Mouse (Mus musculus) layer of hippocampus, postnatal 36 days (tissue): Measurements from ENCODE around the gene Mapk14. TPM values are rescaled to one million over a fixed set of nuclear protein-coding genes. Genes with fewer than 3 reads are reported as not detected.

Source experiments
- DNase-seq, 2 experiments: peaks; one replicate each; pipeline ENCODE4 v3.0.0; 2022
- total RNA-seq, 2 experiments: library from RNA; stranded (reverse); gene quantifications; 2 replicates each; pipeline ENCODE4 v1.2.3; 2021

The Mapk14 gene
- total RNA-seq, 2 experiments from 2014 or later = 76.7 to 78.8 TPM

DNA sequence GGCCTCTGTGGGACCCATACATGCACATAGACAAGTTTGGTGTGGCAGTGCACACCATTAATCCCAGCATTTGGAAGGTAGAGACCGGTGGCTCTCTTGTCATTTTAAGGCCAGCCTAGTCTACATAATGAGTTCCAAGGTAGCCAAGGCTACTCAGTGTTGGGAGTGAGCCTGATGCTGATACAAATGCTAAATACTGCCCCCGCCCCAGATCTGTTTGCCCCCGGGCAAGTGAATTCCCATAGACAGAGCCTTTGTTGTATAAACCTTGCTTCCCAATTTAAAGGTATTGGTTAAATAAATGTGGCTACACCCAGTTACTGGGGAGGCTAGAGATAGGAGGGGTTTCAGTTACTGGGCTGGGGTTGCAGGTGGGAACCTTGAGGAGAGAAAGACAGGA, 93.9 kb downstream of the Mapk14 start:
- DNase-seq = no peak

DNA sequence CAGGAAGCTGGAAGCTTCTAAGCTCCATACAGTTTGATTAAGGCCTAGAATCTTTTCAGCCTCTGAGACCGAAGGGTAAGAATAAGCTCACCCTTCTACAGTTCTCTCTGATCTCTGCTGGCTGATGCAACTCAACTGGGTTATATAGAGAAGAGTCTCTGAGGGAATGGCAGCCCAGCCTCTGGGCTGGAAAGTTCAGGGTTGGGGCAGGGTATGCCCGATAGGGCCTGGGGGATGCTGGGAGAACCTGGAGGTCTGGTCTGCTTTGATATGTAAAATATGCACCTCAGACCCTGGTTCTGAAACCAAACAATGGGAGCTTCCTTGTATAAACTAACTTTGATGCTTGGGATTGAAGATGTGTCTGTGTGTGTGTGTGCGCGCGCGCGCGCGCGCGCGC, 96.4 kb downstream of the Mapk14 start:
- DNase-seq = no peak

DNA sequence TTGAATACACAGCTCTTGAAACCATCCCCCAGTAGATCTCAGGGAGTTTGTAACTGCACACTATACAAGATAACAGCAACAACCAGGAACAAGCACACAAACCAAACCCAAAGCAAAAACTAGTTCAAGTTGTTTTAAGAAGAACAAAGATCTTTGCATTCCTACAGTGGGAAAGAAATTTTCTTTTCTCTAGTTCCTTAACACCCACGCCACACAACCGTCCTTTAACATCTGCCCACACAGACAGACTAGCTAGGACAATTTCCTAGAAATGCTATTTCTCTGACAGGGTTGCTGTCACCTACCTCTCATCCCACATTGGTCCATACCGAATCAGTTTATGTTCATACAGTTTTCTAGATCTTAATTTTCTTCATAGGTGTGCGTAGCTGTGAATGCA, 105.9 kb downstream of the Mapk14 start:
- no peak for DNase-seq

Other genes starting within 250 kb of the Mapk14 start
- 10 to 100 TPM; 67.0 to 92.3 TPM for gene Fkbp5, start 173.8 kb upstream of the Mapk14 start, total RNA-seq
- gene Armc12, start 160.5 kb upstream of the Mapk14 start, total RNA-seq = not detected
- not detected for gene Clpsl2, start 141.9 kb upstream of the Mapk14 start, total RNA-seq
- not detected for gene Clps, start 130.6 kb upstream of the Mapk14 start, total RNA-seq
- 1 to 10 TPM; 3.6 to 4.0 TPM for gene Lhfpl5, start 115.7 kb upstream of the Mapk14 start, total RNA-seq
- 10 to 100 TPM; 77.8 to 83.3 TPM for gene Srpk1, start 68.6 kb upstream of the Mapk14 start, total RNA-seq
- 1 to 10 TPM; 3.7 to 6.4 TPM for gene Slc26a8, start 1.1 kb upstream of the Mapk14 start, total RNA-seq
- 1 to 10 TPM; 1.4 to 1.8 TPM for gene AC170998.1, start 34.8 kb downstream of the Mapk14 start, total RNA-seq
- gene Mapk13, start 78.0 kb downstream of the Mapk14 start, total RNA-seq = 1 to 10 TPM in 1 of 2 experiments, under 1 TPM in 1; 0.60 to 1.1 TPM
- gene Brpf3, start 109.8 kb downstream of the Mapk14 start, total RNA-seq = 10 to 100 TPM; 39.4 to 45.4 TPM
- under 1 TPM; 0.38 to 0.42 TPM for gene Pnpla1, start 167.1 kb downstream of the Mapk14 start, total RNA-seq
- 1 to 10 TPM; 3.2 to 4.6 TPM for gene 4930539E08Rik, start 224.0 kb downstream of the Mapk14 start, total RNA-seq